Mouse (Mus musculus) megakaryocyte-erythroid progenitor cell, adult 5-6 weeks (primary cell): ENCODE measurements at regions not wholly inside any gene's neighbourhood (a gene's known extent, or its start where the extent isn't known, plus 50 kb on each side); places are given as distances from the start of the nearest gene placed in this dataset.

Source experiments
- ATAC-seq: replicated peaks from 2 replicates; pipeline ENCODE4 v1.8.0; 2016; ENCODE audit warnings: mild to moderate bottlenecking, inconsistent platforms; ENCODE audit not compliant: severe bottlenecking, poor library complexity, low FRiP score, low TSS enrichment

DNA sequence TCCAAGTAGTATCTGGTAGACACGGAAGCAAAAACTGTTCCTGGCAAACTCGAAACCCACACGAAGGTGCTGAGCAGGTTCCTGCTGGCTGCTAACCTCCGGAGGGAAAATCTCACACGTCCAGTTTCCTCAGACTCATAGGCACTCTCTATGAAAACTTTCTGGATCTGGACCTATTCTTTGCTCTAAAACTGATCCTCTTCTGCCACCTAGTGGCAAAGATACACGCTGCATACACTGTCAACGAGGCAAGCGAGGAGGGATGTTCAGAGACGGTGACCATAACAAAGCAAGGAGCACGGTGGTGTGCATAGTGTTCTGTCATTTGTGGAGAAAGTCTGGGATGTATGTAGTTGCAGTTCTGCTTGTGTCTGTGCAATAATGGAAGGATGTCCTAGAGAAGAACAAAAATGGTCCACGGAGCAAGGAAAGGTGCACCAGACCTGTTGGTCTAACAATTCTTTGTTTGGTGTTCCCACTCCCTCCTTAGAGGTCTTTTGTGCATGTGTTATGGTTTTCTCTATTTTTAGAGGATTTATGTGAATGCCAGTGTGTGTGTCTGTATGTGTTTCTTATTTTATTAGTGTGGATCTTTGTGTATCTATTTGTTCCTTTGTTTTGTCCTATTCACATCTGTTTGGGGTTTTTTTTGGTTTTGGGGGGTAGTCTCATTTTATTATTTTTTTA is 57.0 kb upstream of the Siglech start:
- peak; percentile 91 for ATAC-seq
